Mouse (Mus musculus): ENCODE data around the gene Ift20.
A peak's percentile ranks its signal among the peaks of the same experiment; 100 is the strongest.

Ift20 gene

DNA sequence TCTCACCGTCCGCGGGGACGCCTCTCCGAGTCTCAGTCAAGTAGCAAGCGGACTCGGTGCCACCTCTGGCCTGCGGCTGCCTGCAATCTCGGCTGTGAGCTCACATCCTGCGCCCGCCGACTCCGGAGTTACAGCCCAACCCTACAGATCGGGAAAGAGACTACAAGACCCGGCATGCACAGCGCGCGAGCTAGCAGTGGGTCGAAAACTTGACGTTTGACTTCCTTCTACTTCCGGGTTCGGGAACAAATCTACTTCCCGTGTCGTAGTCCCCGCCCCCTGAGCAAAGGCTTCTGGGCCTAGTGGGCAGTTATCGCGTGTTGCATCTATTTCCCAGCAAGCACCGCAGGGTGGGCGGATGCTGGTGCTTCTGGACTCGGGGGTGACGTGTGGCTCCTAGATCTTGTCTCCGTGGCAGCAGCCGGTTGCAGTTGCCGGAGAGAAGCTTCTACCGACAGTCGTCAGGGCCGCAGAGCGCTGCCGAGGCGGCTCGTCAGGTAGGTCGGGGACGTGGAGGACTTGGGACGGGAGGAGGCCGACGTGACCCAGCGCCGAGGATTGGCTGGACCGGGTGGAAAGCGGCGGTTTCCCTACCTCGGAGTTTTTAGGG is at the start of gene Ift20, which contains the start of gene Tnfaip1:
Gene Ift20, plus strand, starts transcription at position 282 of the 610 bp plus-strand sequence.
Gene Tnfaip1, minus strand, starts transcription at position 253 of the 610 bp plus-strand sequence.
- DNase-seq (ENCODE audit: low read depth in 2 of 2, low spot score in 2 of 2): peak; percentile 96 to 97

- peak; percentile 52 to 74 for DNase-seq (ENCODE audit: low read depth in 2 of 2, low spot score in 2 of 2)
Observed at GRCm38 (mm10) chr11:78488168-78488567, 48.0 kb upstream of the Ift20 start.

- no peak for DNase-seq (ENCODE audit: low read depth in 2 of 2, low spot score in 2 of 2)
Observed at GRCm38 (mm10) chr11:78490781-78491241, 45.4 kb upstream of the Ift20 start.

- no peak for DNase-seq (ENCODE audit: low read depth in 2 of 2, low spot score in 2 of 2)
Observed at GRCm38 (mm10) chr11:78495904-78496303, 40.3 kb upstream of the Ift20 start.

DNA sequence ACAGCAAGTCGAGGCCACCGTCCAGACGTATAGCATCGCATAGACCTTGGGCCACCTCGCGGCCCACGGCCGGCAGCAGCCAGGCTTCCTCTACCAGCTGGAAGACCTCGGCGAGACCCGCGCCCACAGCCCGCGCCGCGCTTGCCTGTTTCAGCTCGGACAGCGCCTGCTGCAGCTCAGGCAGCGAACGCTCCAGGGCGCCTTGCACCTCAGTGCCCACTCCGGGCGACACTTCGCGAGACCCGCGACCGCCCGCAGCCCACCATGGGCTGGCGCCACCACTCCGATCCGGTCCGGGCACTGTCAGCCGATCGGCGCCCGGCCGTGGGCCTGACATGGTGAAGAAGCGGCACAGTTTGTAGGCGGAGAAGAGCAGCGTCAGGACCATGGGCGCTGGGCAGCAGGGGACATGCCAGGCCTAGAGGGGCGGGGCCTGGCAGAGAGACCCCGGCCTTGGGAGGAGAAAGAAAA is 39.1 kb upstream of the Ift20 start:
- peak; percentile 12 to 21 for DNase-seq (ENCODE audit: low read depth in 2 of 2, low spot score in 2 of 2)

DNA sequence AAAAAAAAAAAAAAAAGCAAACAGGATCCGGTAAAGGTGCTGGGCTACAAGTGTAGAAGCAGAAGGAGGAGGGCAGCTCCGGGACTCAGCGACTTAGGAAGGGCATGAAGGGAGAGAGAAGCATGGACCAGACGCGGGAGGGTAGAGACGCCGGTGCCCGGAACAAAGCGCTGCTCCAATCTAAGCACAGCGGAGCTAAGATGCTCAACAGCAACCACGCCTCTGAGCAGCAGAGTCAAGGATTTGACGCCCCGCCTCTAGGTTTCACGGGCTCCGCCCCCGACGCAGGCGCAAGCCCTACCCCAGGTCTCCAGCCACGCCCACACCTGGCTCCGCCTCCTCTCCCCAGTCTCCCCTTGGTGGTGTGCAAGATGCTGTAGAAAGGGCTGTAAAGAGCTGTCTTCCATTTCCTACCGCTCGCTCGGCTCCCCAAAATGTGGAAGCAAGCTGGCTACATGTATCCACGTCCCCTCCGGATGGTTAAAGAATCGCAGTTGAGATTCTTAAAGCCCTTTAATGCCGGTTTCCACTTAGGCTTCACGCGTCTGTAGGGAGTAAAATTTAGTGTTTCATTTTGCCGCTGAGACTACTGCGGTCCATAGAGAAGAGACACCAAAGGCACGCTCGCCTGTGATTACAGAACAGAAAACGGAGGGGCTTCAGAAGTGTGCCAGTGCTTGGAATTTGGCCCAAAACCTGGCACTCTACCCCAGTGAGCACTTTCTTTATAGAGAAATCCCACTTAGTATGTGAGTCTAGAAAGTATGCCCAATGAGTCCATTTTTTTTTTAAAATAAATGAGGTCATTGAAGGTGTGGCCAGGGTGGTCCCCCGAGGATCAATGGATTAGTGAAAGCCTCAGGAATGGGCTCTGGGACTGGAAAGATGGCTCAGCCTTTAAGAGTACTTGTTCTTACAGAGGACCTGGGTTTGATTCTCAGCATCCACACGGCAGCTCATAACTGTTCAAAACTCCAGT is 38.3 kb upstream of the Ift20 start, which contains the start of gene Sarm1:
Gene Sarm1, minus strand, starts transcription at position 211 of the 979 bp plus-strand sequence.
- DNase-seq (ENCODE audit: low read depth in 2 of 2, low spot score in 2 of 2): peak; percentile 96 to 99

GRCm38 (mm10) chr11:78499004-78499403 is 37.2 kb upstream of the Ift20 start, which contains the start of gene Vtn:
Gene Vtn, plus strand, starts transcription at chr11:78499091.
- no peak for DNase-seq (ENCODE audit: low read depth in 2 of 2, low spot score in 2 of 2)

- DNase-seq (ENCODE audit: low read depth in 2 of 2, low spot score in 2 of 2): no peak
Observed at GRCm38 (mm10) chr11:78499543-78499942, 36.6 kb upstream of the Ift20 start.

DNA sequence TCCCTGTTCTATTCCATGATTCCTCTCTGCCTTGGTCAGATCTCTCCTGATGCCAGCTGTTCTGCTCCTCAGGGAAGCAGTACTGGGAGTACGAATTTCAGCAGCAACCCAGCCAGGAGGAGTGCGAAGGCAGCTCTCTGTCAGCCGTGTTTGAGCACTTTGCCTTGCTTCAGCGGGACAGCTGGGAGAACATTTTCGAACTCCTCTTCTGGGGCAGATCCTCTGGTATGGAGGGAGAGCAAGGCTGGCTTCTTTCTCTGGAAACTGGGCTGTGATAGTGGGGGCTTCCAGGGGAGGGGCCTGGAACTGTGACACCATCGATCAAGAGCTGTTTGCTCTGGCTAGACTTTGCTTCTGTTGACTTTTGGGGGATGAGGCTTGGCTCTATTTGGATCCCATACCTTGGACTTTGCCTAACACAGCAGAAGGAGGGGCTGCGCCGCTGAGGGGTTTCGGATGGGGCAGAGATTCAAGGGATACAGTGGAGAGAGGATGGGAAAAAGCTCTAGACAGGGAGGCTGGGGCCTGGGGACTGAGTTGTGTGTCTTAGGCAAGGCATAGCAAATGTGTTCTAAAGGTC is 35.4 kb upstream of the Ift20 start:
- DNase-seq (ENCODE audit: low read depth in 2 of 2, low spot score in 2 of 2): no peak

- DNase-seq (ENCODE audit: low read depth in 2 of 2, low spot score in 2 of 2): no peak
Observed at GRCm38 (mm10) chr11:78501529-78501928, 34.6 kb upstream of the Ift20 start.

- DNase-seq (ENCODE audit: low read depth in 2 of 2, low spot score in 2 of 2): no peak
Observed at GRCm38 (mm10) chr11:78502909-78503650, 33.1 kb upstream of the Ift20 start, which contains the start of gene Sebox. Gene Sebox, plus strand, starts transcription at chr11:78503447.

- DNase-seq (ENCODE audit: low read depth in 2 of 2, low spot score in 2 of 2): no peak
Observed at GRCm38 (mm10) chr11:78505430-78505829, 30.7 kb upstream of the Ift20 start.

DNA sequence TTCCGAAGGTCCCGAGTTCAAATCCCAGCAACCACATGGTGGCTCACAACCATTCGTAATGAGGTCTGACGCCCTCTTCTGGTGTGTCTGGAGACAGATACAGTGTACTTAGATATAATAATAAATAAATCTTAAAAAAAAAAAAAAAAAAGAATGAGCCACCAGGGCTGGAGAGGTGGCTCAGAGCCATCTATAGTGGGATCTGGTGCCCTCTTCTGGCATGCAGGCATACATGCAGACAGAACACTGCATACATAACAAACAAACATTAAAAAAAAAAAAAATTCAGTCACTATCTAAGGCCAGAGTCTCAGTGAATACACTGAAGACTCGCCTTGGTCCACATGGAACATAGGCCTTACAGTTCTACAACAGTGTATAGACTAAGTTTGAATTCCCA is 27.0 kb upstream of the Ift20 start:
- DNase-seq (ENCODE audit: low read depth in 2 of 2, low spot score in 2 of 2): peak in 1 of 2 experiments; percentile 31

- DNase-seq (ENCODE audit: low read depth in 2 of 2, low spot score in 2 of 2): peak; percentile 81 to 85
Observed at GRCm38 (mm10) chr11:78512025-78512957, 23.9 kb upstream of the Ift20 start, which contains the start of the genes Tmem199 and Poldip2. Gene Tmem199, minus strand, starts transcription at chr11:78512172. Gene Poldip2, plus strand, starts transcription at chr11:78512193.

DNA sequence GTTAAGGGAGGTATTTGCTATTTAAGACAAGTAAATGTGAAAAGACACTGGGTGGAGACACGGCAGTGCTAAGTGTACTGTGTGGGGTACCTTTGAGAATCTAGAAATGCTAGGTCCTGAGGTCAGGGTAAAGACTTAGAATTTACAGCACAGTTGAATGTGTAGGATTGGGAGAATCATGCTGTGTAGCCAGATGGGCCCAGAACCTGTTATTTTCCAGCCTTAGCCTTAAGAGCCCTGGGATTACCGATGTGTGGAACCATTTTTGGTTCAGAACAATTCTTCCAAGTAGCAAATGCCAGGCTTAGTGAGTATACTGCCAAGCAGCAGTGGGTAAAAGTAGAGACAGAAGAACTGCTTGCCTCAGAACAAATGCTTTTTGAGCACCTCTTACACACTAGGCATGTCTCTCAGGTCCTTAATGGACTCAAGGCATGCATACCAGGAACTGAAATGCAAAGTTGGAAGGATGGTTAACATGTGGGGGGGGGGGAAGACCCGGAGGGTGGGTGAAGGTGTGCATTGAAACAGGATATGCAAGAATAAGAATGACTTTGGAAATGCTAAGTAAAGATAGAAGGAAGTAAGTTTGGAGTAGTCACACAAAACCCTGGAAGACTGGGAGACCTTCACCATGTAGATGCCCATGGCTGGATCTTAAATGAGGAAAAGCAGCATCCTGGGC is 22.9 kb upstream of the Ift20 start:
- DNase-seq (ENCODE audit: low read depth in 2 of 2, low spot score in 2 of 2): no peak

DNA sequence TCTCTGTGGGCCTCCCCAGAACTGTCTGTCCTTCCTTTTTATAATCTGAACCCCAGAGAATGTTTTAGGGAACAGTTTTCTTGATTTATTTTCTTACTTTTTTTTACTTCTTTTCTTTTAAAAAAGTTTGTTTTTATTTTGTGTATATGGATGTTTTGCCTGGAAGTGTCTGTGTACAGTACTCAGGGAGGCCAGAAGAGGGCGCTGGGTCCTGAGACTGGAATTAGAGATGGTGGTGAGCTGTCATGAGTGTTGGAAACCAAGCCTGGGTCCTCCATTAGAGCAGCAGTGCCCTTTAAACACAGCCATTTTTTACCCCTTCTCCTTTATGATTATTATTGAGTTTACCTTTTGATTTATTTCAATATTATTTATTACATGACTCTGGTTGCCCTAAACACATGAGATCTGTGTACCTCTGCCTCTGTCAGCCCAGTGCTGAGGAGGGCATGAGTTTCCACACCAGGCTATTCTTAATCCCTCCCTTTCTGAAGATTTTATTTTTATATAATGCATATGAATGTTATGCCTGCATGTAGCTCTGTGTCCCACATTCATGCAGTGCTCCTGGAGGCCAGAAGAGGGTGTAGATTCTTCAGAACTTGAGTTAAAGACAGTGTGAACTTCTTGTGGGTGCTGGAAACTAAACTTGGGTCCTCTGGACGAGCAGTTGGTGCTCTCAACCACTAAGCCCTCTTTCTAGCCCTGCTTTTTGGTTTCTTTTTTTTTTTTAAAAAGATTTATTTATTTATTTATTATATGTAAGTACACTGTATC is 20.4 kb upstream of the Ift20 start:
- no peak for DNase-seq (ENCODE audit: low read depth in 2 of 2, low spot score in 2 of 2)

DNA sequence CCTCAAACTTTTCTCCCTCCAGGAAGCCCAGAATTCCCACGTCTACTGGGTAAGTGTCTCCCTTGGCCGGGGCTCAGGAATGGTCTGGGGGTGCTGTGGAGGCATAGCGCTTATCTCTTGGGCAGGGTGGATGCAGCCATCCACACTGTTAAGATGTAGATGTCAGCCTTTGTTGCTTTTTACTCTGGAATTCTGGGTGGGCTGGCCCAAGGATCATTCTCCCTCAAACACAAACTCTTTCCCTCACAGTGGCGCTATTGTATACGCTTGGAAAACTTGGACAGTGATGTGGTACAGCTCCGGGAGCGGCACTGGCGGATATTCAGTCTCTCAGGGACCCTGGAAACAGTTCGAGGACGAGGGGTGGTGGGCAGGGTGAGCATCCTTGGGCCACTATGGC is 17.2 kb upstream of the Ift20 start:
- DNase-seq (ENCODE audit: low read depth in 2 of 2, low spot score in 2 of 2): no peak

- DNase-seq (ENCODE audit: low read depth in 2 of 2, low spot score in 2 of 2): no peak
Observed at GRCm38 (mm10) chr11:78521880-78522279, 14.3 kb upstream of the Ift20 start.

Measured in CD8-positive naive resting alpha-beta T cell, adult 2 months (primary cell).